Mouse (Mus musculus) heart, embryonic 16.5 days (tissue): ENCODE results near the gene Tacc2. TPM values are rescaled to one million over a fixed set of nuclear protein-coding genes. Genes with fewer than 3 reads are reported as not detected.

ENCODE experiments used
- ATAC-seq: fragments of 200-750 bp; cut with Nextera tagmentation; replicated peaks from 2 replicates; pipeline ENCODE4 v1.8.0; 2017; ENCODE audit warnings: moderate number of reproducible peaks; ENCODE audit not compliant: insufficient read depth, low FRiP score; ENCODE audit errors: extremely low read depth
- H3K27ac ChIP-seq: fragments of 300-500 bp; sonication (generic); 2 replicates; pipeline ENCODE4 v1.5.1; 2014; ENCODE audit warnings: mild to moderate bottlenecking, low read length, control low read depth, moderate library complexity
- H3K27me3 ChIP-seq: fragments of 300-500 bp; sonication (generic); 2 replicates; pipeline ENCODE4 v1.6.1; 2014; ENCODE audit warnings: low read length, mixed read lengths; ENCODE audit not compliant: control insufficient read depth, insufficient read depth
- H3K36me3 ChIP-seq: fragments of 300-500 bp; sonication (generic); 2 replicates; pipeline ENCODE4 v1.6.1; 2014; ENCODE audit not compliant: control insufficient read depth, insufficient read depth
- H3K4me1 ChIP-seq: fragments of 300-500 bp; sonication (generic); 2 replicates; pipeline ENCODE4 v1.6.1; 2014; ENCODE audit warnings: low read length, mixed read lengths; ENCODE audit not compliant: control insufficient read depth, insufficient read depth
- H3K4me2 ChIP-seq: fragments of 300-500 bp; sonication (generic); 2 replicates; pipeline ENCODE4 v1.6.1; 2014; ENCODE audit warnings: low read depth, mild to moderate bottlenecking, control low read depth, low read length
- H3K4me3 ChIP-seq: fragments of 300-500 bp; sonication (generic); 2 replicates; pipeline ENCODE4 v1.5.1; 2014; ENCODE audit warnings: mild to moderate bottlenecking, control low read depth, low read length
- H3K9ac ChIP-seq: fragments of 300-500 bp; sonication (generic); 2 replicates; pipeline ENCODE4 v1.6.1; 2014; ENCODE audit warnings: low read length, control low read depth
- H3K9me3 ChIP-seq: fragments of 300-500 bp; sonication (generic); replicated peaks from 2 replicates; pipeline ENCODE4 v1.6.1; 2016; ENCODE audit warnings: low read length; ENCODE audit not compliant: control insufficient read depth
- WGBS: fragments of 180-500 bp; shearing (Covaris S2); extraction: QIAGEN DNeasy Blood & Tissue Kit; methylation state at CpG from one replicate; pipeline ENCODE4 v1.1.7; 2014; 5-methylcytosine and 5-hydroxymethylcytosine counted together
- polyA plus RNA-seq: library from polyadenylated mRNA; unstranded; fragments of >200 nt; fragmentation: Nextera tagmentation; extraction: Ambion mirVana; gene quantifications from 2 replicates; pipeline ENCODE4 v1.2.1, GENCODE M21; 2015

Tacc2 gene
- polyA plus RNA-seq, 1 experiment from 2014 or later, result 47.0 TPM

- H3K9ac ChIP-seq, result no peak overlapping the region
- H3K9me3 ChIP-seq, result no peaks in the 10 kb centered on the region
- H3K4me2 ChIP-seq, result no peak overlapping the region
- peaks cover 13% of the 10 kb centered on the region for H3K4me1 ChIP-seq
- no peak overlapping the region for H3K27ac ChIP-seq
- ATAC-seq, result no peak
- H3K27me3 ChIP-seq, result no peaks in the 10 kb centered on the region
- H3K36me3 ChIP-seq, result no peaks in the 10 kb centered on the region
- H3K4me3 ChIP-seq, result no peak overlapping the region
- 88% methylated on average over 2 of the region's 2 CpGs for WGBS
Measured at GRCm38 (mm10) chr7:130621068-130621467, 43.8 kb downstream of the Tacc2 start.

GRCm38 (mm10) chr7:130621953-130622352, 44.7 kb downstream of the Tacc2 start:
- ATAC-seq, result no peak
- Histone ChIP-seq H3K4me1 (peaks cover 14% of the 10 kb centered on the region), H3K9me3 (no peaks in the 10 kb centered on the region), H3K27ac (no peak overlapping the region), H3K4me3 (no peak overlapping the region), H3K36me3 (no peaks in the 10 kb centered on the region), H3K27me3 (no peaks in the 10 kb centered on the region), H3K9ac (no peak overlapping the region), H3K4me2 (no peak overlapping the region)
- 41% methylated on average over 3 of the region's 3 CpGs for WGBS

- WGBS, result 71% methylated on average over 4 of the region's 4 CpGs
Measured at GRCm38 (mm10) chr7:130622359-130622758, 45.1 kb downstream of the Tacc2 start.

GRCm38 (mm10) chr7:130624299-130624698, 47.1 kb downstream of the Tacc2 start:
- no peak overlapping the region for H3K4me3 ChIP-seq
- WGBS, result 85% methylated on average over 9 of the region's 9 CpGs
- H3K9ac ChIP-seq, result no peak overlapping the region
- H3K9me3 ChIP-seq, result no peaks in the 10 kb centered on the region
- ATAC-seq, result no peak
- H3K4me2 ChIP-seq, result no peak overlapping the region
- H3K4me1 ChIP-seq, result peaks cover 25% of the 10 kb centered on the region
- H3K27me3 ChIP-seq, result no peaks in the 10 kb centered on the region
- peak overlapping the region; percentile 51; the same call in 1 of the 2 replicates for H3K27ac ChIP-seq
- H3K36me3 ChIP-seq, result no peaks in the 10 kb centered on the region

More at GRCm38 (mm10) chr7:130622359-130622758, 45.1 kb downstream of the Tacc2 start:
- no peaks in the 10 kb centered on the region for H3K36me3 ChIP-seq
- no peak overlapping the region for H3K27ac ChIP-seq
- H3K27me3 ChIP-seq, result no peaks in the 10 kb centered on the region
- no peak overlapping the region for H3K9ac ChIP-seq
- H3K4me1 ChIP-seq, result peaks cover 14% of the 10 kb centered on the region
- H3K9me3 ChIP-seq, result no peaks in the 10 kb centered on the region
- H3K4me2 ChIP-seq, result no peak overlapping the region
- no peak for ATAC-seq
- no peak overlapping the region for H3K4me3 ChIP-seq

- no peak overlapping the region for H3K27ac ChIP-seq
- peaks cover 26% of the 10 kb centered on the region for H3K4me1 ChIP-seq
- 80% methylated on average over 7 of the region's 7 CpGs for WGBS
- no peak overlapping the region for H3K4me3 ChIP-seq
- no peaks in the 10 kb centered on the region for H3K36me3 ChIP-seq
- H3K9me3 ChIP-seq, result no peaks in the 10 kb centered on the region
- H3K27me3 ChIP-seq, result no peaks in the 10 kb centered on the region
- H3K9ac ChIP-seq, result peak overlapping the region; percentile 20; the same call in 1 of the 2 replicates
- ATAC-seq, result no peak
- H3K4me2 ChIP-seq, result peak overlapping the region; percentile 15; the same call in 1 of the 2 replicates
Measured at GRCm38 (mm10) chr7:130625361-130625760, 48.1 kb downstream of the Tacc2 start.

- H3K27me3 ChIP-seq, result no peaks in the 10 kb centered on the region
- peaks cover 29% of the 10 kb centered on the region for H3K4me1 ChIP-seq
- no peaks in the 10 kb centered on the region for H3K36me3 ChIP-seq
- H3K9ac ChIP-seq, result no peak overlapping the region; the same call in 1 of the 2 replicates
- no peak overlapping the region for H3K4me3 ChIP-seq
- WGBS, result 33% methylated on average over 1 of the region's 1 CpGs
- H3K9me3 ChIP-seq, result no peaks in the 10 kb centered on the region
- peak overlapping the region; percentile 12; the same call in 1 of the 2 replicates for H3K4me2 ChIP-seq
- peak overlapping the region; percentile 78 for H3K27ac ChIP-seq
- no peak for ATAC-seq
Measured at GRCm38 (mm10) chr7:130628601-130629000, 51.4 kb downstream of the Tacc2 start.

GRCm38 (mm10) chr7:130629999-130630398, 52.8 kb downstream of the Tacc2 start:
- no peaks in the 10 kb centered on the region for H3K36me3 ChIP-seq
- H3K4me1 ChIP-seq, result peaks cover 32% of the 10 kb centered on the region
- no peak overlapping the region for H3K27ac ChIP-seq
- H3K4me2 ChIP-seq, result no peak overlapping the region
- H3K27me3 ChIP-seq, result no peaks in the 10 kb centered on the region
- ATAC-seq, result no peak
- no peak overlapping the region for H3K4me3 ChIP-seq
- no peak overlapping the region for H3K9ac ChIP-seq
- H3K9me3 ChIP-seq, result no peaks in the 10 kb centered on the region
- WGBS, result 93% methylated on average over 7 of the region's 7 CpGs

GRCm38 (mm10) chr7:130630956-130631355, 53.7 kb downstream of the Tacc2 start:
- no peak for ATAC-seq
- H3K4me1 ChIP-seq, result peaks cover 37% of the 10 kb centered on the region

GRCm38 (mm10) chr7:130631553-130632378, 54.5 kb downstream of the Tacc2 start:
- Histone ChIP-seq H3K4me1 (peaks cover 35% of the 10 kb centered on the region), H3K4me2 (peak overlapping the region; percentile 39), H3K36me3 (no peaks in the 10 kb centered on the region), H3K27me3 (no peaks in the 10 kb centered on the region), H3K9me3 (no peaks in the 10 kb centered on the region), H3K9ac (no peak overlapping the region), H3K4me3 (no peak overlapping the region), H3K27ac (peak overlapping the region; percentile 72)
- peak; percentile 62; the same call in 1 of the 2 replicates for ATAC-seq
- WGBS, result 47% methylated on average over 22 of the region's 22 CpGs

More at GRCm38 (mm10) chr7:130630956-130631355, 53.7 kb downstream of the Tacc2 start:
- H3K4me3 ChIP-seq, result no peak overlapping the region
- no peak overlapping the region for H3K4me2 ChIP-seq
- no peaks in the 10 kb centered on the region for H3K36me3 ChIP-seq
- no peaks in the 10 kb centered on the region for H3K27me3 ChIP-seq
- H3K9ac ChIP-seq, result no peak overlapping the region
- 88% methylated on average over 3 of the region's 3 CpGs for WGBS
- no peak overlapping the region for H3K27ac ChIP-seq
- H3K9me3 ChIP-seq, result no peaks in the 10 kb centered on the region
